ENCODE assay signal across 10 mouse cellular contexts in genomic region chr7:28447101-28447830, GRCm38 (mm10). TPM values are rescaled to one million over a fixed set of nuclear protein-coding genes. Genes with fewer than 3 reads are reported as not detected.
DNase-seq lines count a peak whose midpoint lies in the region; ATAC-seq lines count a peak whose summit lies in the region.
"Had no signal": no experiment of that assay in that cellular context is flagged by ENCODE, and none has a peak within 500 bp of the region (broad histone marks: within the 10 kb centered on the region; RNA-seq: fewer than 3 reads in every experiment).

No protein-coding gene starts in this region.

- H3K4me1 ChIP-seq in hindbrain, embryonic 14.5 days (replicated peaks; ENCODE audit: control insufficient read depth, insufficient read depth, low read length), result 0 out of 2 replicates have a peak, but pooled peaks cover 4% of the 10 kb centered on the region
- peaks cover 7% of the 10 kb centered on the region for H3K4me1 ChIP-seq in hindbrain, embryonic 13.5 days (replicated peaks)
- 0 out of 2 replicates have a peak, but pooled peaks cover under 1% of the 10 kb centered on the region for H3K4me1 ChIP-seq in kidney, embryonic 16.5 days (ENCODE audit: insufficient read depth, low read length)

- no peak overlapping the region for H3K27ac ChIP-seq in hindbrain, embryonic 14.5 days
- no peak overlapping the region for H3K27ac ChIP-seq in hindbrain, embryonic 13.5 days
- no peak overlapping the region for H3K27ac ChIP-seq in kidney, embryonic 16.5 days (ENCODE audit: low read length)
- H3K27ac ChIP-seq: limb, embryonic 15.5 days; stomach, postnatal 0 days had no signal

- H3K4me3 ChIP-seq in hindbrain, embryonic 14.5 days (replicated peaks; ENCODE audit: low read length), result no peak overlapping the region
- H3K4me3 ChIP-seq in hindbrain, embryonic 13.5 days, result no peak overlapping the region
- no peak overlapping the region for H3K4me3 ChIP-seq in kidney, embryonic 16.5 days (ENCODE audit: low read length)
- H3K4me3 ChIP-seq: limb, embryonic 15.5 days had no signal

- intact Hi-C loops in gastrocnemius, postnatal 14 days (cut with DNase I; ENCODE audit: low total_unique reads), result loop anchor here (5.0 kb wide), 2 partner anchors 80 to 155 kb away; no protein-coding TSS in a partner anchor

- H3K4me2 ChIP-seq in hindbrain, embryonic 14.5 days (replicated peaks), result no peak overlapping the region
- no peak overlapping the region for H3K4me2 ChIP-seq in hindbrain, embryonic 13.5 days
- no peak overlapping the region for H3K4me2 ChIP-seq in kidney, embryonic 16.5 days (replicated peaks; ENCODE audit: low read depth, low read length)
- H3K4me2 ChIP-seq: limb, embryonic 15.5 days had no signal

- H3K36me3 ChIP-seq in hindbrain, embryonic 14.5 days (replicated peaks; ENCODE audit: control insufficient read depth, insufficient read depth), result no peaks in the 10 kb centered on the region
- no peaks in the 10 kb centered on the region for H3K36me3 ChIP-seq in hindbrain, embryonic 13.5 days
- no peaks in the 10 kb centered on the region for H3K36me3 ChIP-seq in kidney, embryonic 16.5 days (ENCODE audit: insufficient read depth, low read length)
- H3K36me3 ChIP-seq: limb, embryonic 15.5 days had no signal

- 14% methylated on average over 12 of the region's 12 CpGs for WGBS in hindbrain, embryonic 14.5 days
- 15% methylated on average over 12 of the region's 12 CpGs for WGBS in hindbrain, embryonic 13.5 days
- 27% methylated on average over 12 of the region's 12 CpGs for WGBS in kidney, embryonic 16.5 days

- ATAC-seq in hindbrain, embryonic 14.5 days (ENCODE audit: low FRiP score), result no peak
- ATAC-seq in hindbrain, embryonic 13.5 days (ENCODE audit: low FRiP score), result no peak
- ATAC-seq in kidney, embryonic 16.5 days (ENCODE audit: low FRiP score, low TSS enrichment), result no peak

- H3K9ac ChIP-seq in hindbrain, embryonic 14.5 days, result peak overlapping the region; percentile 16; the same call in 1 of the 2 replicates
- no peak overlapping the region for H3K9ac ChIP-seq in hindbrain, embryonic 13.5 days
- H3K9ac ChIP-seq in kidney, embryonic 16.5 days (replicated peaks; ENCODE audit: low read length), result peak overlapping the region; percentile 9; the same call in 1 of the 2 replicates
- H3K9ac ChIP-seq: limb, embryonic 15.5 days had no signal

- no peaks in the 10 kb centered on the region for H3K9me3 ChIP-seq in hindbrain, embryonic 14.5 days (ENCODE audit: control insufficient read depth, low read length)
- H3K9me3 ChIP-seq in hindbrain, embryonic 13.5 days, result no peaks in the 10 kb centered on the region
- H3K9me3 ChIP-seq in kidney, embryonic 16.5 days (ENCODE audit: low read length), result no peaks in the 10 kb centered on the region
- H3K9me3 ChIP-seq: limb, embryonic 15.5 days had no signal

- H3K27me3 ChIP-seq in hindbrain, embryonic 14.5 days (ENCODE audit: control insufficient read depth, insufficient read depth, low read length), result peaks cover 4% of the 10 kb centered on the region; the same call in 1 of the 2 replicates
- H3K27me3 ChIP-seq in hindbrain, embryonic 13.5 days, result peaks cover 11% of the 10 kb centered on the region
- 0 out of 2 replicates have a peak, but pooled peaks cover 4% of the 10 kb centered on the region for H3K27me3 ChIP-seq in kidney, embryonic 16.5 days (ENCODE audit: insufficient read depth, low read length)
- H3K27me3 ChIP-seq: limb, embryonic 15.5 days had no signal

- DNase-seq in hindbrain, embryonic 14.5 days (ENCODE audit: low spot score), result no peak
- peak; percentile 36 for DNase-seq in MN1 (ENCODE audit: low spot score)
- DNase-seq in adrenal gland, postnatal 25 days, result peak; percentile 43
- no peak for DNase-seq in gastrocnemius, postnatal 14 days
- no peak for DNase-seq in urinary bladder, adult 2 months (ENCODE audit: low spot score)
- no peak for DNase-seq in cerebellum, postnatal 36 days

RNA-seq across cellular contexts. Expression of gene Lrfn1, which starts 4.5 kb away (rescaled TPM):
- 25.5 and 28.7 TPM in 2 replicates for polyA plus RNA-seq in hindbrain, embryonic 14.5 days (2014; fragmentation: Nextera tagmentation; extraction: Ambion mirVana)
- polyA plus RNA-seq in hindbrain, embryonic 13.5 days (2015; fragmentation: Nextera tagmentation; extraction: Ambion mirVana), result 11.3 and 11.8 TPM in 2 replicates
- total RNA-seq in adrenal gland, postnatal 25 days (2021), result 15.9 and 17.4 TPM in 2 replicates
- polyA plus RNA-seq in kidney, embryonic 16.5 days (2015; fragmentation: Nextera tagmentation; extraction: Ambion mirVana), result 2.2 and 2.8 TPM in 2 replicates
- 1 to 10 TPM; 1.2 to 1.4 TPM for total RNA-seq in gastrocnemius, postnatal 14 days (2021)
- 3.9 and 4.3 TPM in 2 replicates for polyA plus RNA-seq in urinary bladder, adult 2 months (2012; rRNA removed)

RNA-seq across cellular contexts. Expression of gene Gmfg, which starts 10.0 kb away (rescaled TPM):
- 4.7 and 6.6 TPM in 2 replicates for polyA plus RNA-seq in hindbrain, embryonic 14.5 days (2014; fragmentation: Nextera tagmentation; extraction: Ambion mirVana)
- 5.2 and 5.3 TPM in 2 replicates for polyA plus RNA-seq in hindbrain, embryonic 13.5 days (2015; fragmentation: Nextera tagmentation; extraction: Ambion mirVana)
- total RNA-seq in adrenal gland, postnatal 25 days (2021), result 7.2 and 11.2 TPM in 2 replicates
- polyA plus RNA-seq in kidney, embryonic 16.5 days (2015; fragmentation: Nextera tagmentation; extraction: Ambion mirVana), result 13.6 and 15.5 TPM in 2 replicates
- total RNA-seq in gastrocnemius, postnatal 14 days (2021), result 1 to 10 TPM; 5.3 to 5.9 TPM
- polyA plus RNA-seq in urinary bladder, adult 2 months (2012; rRNA removed), result 18.6 and 20.7 TPM in 2 replicates

RNA-seq across cellular contexts. Expression of gene Paf1, which starts 54.5 kb away (rescaled TPM):
- polyA plus RNA-seq in hindbrain, embryonic 14.5 days (2014; fragmentation: Nextera tagmentation; extraction: Ambion mirVana), result 73.9 and 74.3 TPM in 2 replicates
- polyA plus RNA-seq in hindbrain, embryonic 13.5 days (2015; fragmentation: Nextera tagmentation; extraction: Ambion mirVana), result 93.0 and 100 TPM in 2 replicates
- total RNA-seq in adrenal gland, postnatal 25 days (2021), result 80.7 and 92.7 TPM in 2 replicates
- polyA plus RNA-seq in kidney, embryonic 16.5 days (2015; fragmentation: Nextera tagmentation; extraction: Ambion mirVana), result 97.4 and 108 TPM in 2 replicates
- 10 to 100 TPM; 32.9 to 34.8 TPM for total RNA-seq in gastrocnemius, postnatal 14 days (2021)
- polyA plus RNA-seq in urinary bladder, adult 2 months (2012; rRNA removed), result 108 and 130 TPM in 2 replicates

RNA-seq across cellular contexts. Expression of gene Med29, which starts 54.8 kb away (rescaled TPM):
- polyA plus RNA-seq in hindbrain, embryonic 14.5 days (2014; fragmentation: Nextera tagmentation; extraction: Ambion mirVana), result 39.2 and 44.5 TPM in 2 replicates
- 43.7 and 44.8 TPM in 2 replicates for polyA plus RNA-seq in hindbrain, embryonic 13.5 days (2015; fragmentation: Nextera tagmentation; extraction: Ambion mirVana)
- 31.3 and 34.4 TPM in 2 replicates for total RNA-seq in adrenal gland, postnatal 25 days (2021)
- 52.9 and 55.9 TPM in 2 replicates for polyA plus RNA-seq in kidney, embryonic 16.5 days (2015; fragmentation: Nextera tagmentation; extraction: Ambion mirVana)
- total RNA-seq in gastrocnemius, postnatal 14 days (2021), result 10 to 100 TPM; 20.7 to 20.9 TPM
- polyA plus RNA-seq in urinary bladder, adult 2 months (2012; rRNA removed), result 25.6 and 30.8 TPM in 2 replicates

Comparison
In these comparisons a context has a peak if more than half of its experiments do, and no peak if none do; other contexts are left out.
1. DNase-seq: peak in MN1 (single experiment) and adrenal gland, postnatal 25 days (single experiment); none in hindbrain, embryonic 14.5 days (single experiment), gastrocnemius, postnatal 14 days (single experiment), urinary bladder, adult 2 months (single experiment) and cerebellum, postnatal 36 days (0 of 2).